Mouse (Mus musculus): ENCODE results near the gene Trim50.

- TF ChIP-seq CTCF (IDR thresholded peaks at IDR 0.05; ENCODE audit: borderline replicate concordance, insufficient read depth, low read depth, low read length) (no peak), POLR2A (IDR thresholded peaks at IDR 0.05; ENCODE audit: borderline replicate concordance, insufficient read depth, low read length) (no peak)
Measured at GRCm38 (mm10) chr5:135329471-135329870, 23.6 kb upstream of the Trim50 start.

Data from cerebellum, adult 2 months (tissue).